Mouse (Mus musculus) liver, embryonic 14.5 days (tissue): ENCODE results near the gene Grrp1. TPM values are rescaled to one million over a fixed set of nuclear protein-coding genes. Genes with fewer than 3 reads are reported as not detected.
"Not testable (repeated sequence)": the region's sequence is repeated elsewhere in the genome, so short reads cannot be mapped to it uniquely, and the experiment has no call there.

ENCODE experiments used
- ATAC-seq: fragments of 200-750 bp; cut with Nextera tagmentation; 2 replicates; pipeline ENCODE4 v1.8.0; 2017; ENCODE audit warnings: moderate number of reproducible peaks, mild to moderate bottlenecking, moderate library complexity; ENCODE audit not compliant: insufficient read depth
- DNase-seq, 3 experiments: peaks; one replicate each; pipeline ENCODE4 v3.0.0-alpha.2; 2012 to 2013; ENCODE audit warnings: low read depth in 3 of 3, low spot score in 3 of 3
- H3K27ac ChIP-seq: fragments of 300-500 bp; sonication (generic); 2 replicates; pipeline ENCODE4 v1.5.1; 2014; ENCODE audit warnings: moderate library complexity, mild to moderate bottlenecking, control low read depth, inconsistent platforms
- H3K27me3 ChIP-seq: fragments of 300-500 bp; sonication (generic); 2 replicates; pipeline ENCODE4 v1.6.1; 2014; ENCODE audit warnings: mild to moderate bottlenecking, low read length, moderate library complexity; ENCODE audit not compliant: control insufficient read depth, insufficient read depth
- H3K36me3 ChIP-seq: fragments of 300-500 bp; sonication (generic); replicated peaks from 2 replicates; pipeline ENCODE4 v1.6.1; 2014; ENCODE audit warnings: low read depth; ENCODE audit not compliant: control insufficient read depth, insufficient read depth
- H3K4me1 ChIP-seq, 2 experiments: fragments of 200-500 bp in 1 of 2; fragments of 300-500 bp in 1 of 2; sonication (generic) in 1 of 2; replicated peaks; 2 replicates each; pipeline ENCODE4 v1.6.1; 2012 to 2014; ENCODE audit warnings: antibody characterized with exemption in 1 of 2, inconsistent platforms in 1 of 2, low read length in 1 of 2; ENCODE audit not compliant: control insufficient read depth in 2 of 2, insufficient read depth in 2 of 2
- H3K4me2 ChIP-seq: fragments of 300-500 bp; sonication (generic); 2 replicates; pipeline ENCODE4 v1.6.1; 2014; ENCODE audit warnings: low read depth, mild to moderate bottlenecking, control low read depth, moderate library complexity
- H3K4me3 ChIP-seq, 2 experiments: fragments of 200-500 bp in 1 of 2; fragments of 300-500 bp in 1 of 2; sonication (generic) in 1 of 2; 2 replicates each; pipeline ENCODE4 v1.5.1; 2012 to 2014; ENCODE audit warnings: low read depth in 2 of 2, low read length in 2 of 2, mild to moderate bottlenecking in 2 of 2, control low read depth in 1 of 2, inconsistent platforms in 1 of 2, moderate library complexity in 1 of 2; ENCODE audit not compliant: insufficient read depth in 1 of 2
- H3K9ac ChIP-seq: fragments of 300-500 bp; sonication (generic); replicated peaks from 2 replicates; pipeline ENCODE4 v1.6.1; 2014; ENCODE audit warnings: mild to moderate bottlenecking, control low read depth, moderate library complexity
- H3K9me3 ChIP-seq: fragments of 300-500 bp; sonication (generic); 2 replicates; pipeline ENCODE4 v1.6.1; 2016; ENCODE audit warnings: low read length, mixed read lengths; ENCODE audit not compliant: control insufficient read depth
- CTCF ChIP-seq: IDR thresholded peaks from 2 replicates; pipeline ENCODE4 v1.5.1; 2016; ENCODE audit warnings: antibody characterized with exemption, low read depth, control low read depth
- EP300 ChIP-seq: IDR thresholded peaks from 2 replicates; pipeline ENCODE4 v1.6.1; 2016; ENCODE audit warnings: antibody characterized with exemption, low read depth
- WGBS: fragments of 180-500 bp; shearing (Covaris S2); extraction: QIAGEN DNeasy Blood & Tissue Kit; methylation state at CpG from one replicate; pipeline ENCODE4 v1.1.7; 2014; ENCODE audit not compliant: insufficient replicate concordance; 5-methylcytosine and 5-hydroxymethylcytosine counted together
- polyA plus RNA-seq, 2 experiments: library from polyadenylated mRNA; depleted of rRNA in 1 of 2; stranded (reverse) in 1 of 2; unstranded in 1 of 2; fragments of >200 nt; fragmentation: Nextera tagmentation in 1 of 2; extraction: Ambion mirVana in 1 of 2; gene quantifications; 2 replicates each; pipeline versions ENCODE4 v1.2.1 to v1.2.3; 2012 to 2014

Grrp1 gene
- polyA plus RNA-seq, 2 experiments = 0.55 to 0.77 TPM

- TF ChIP-seq EP300 = no peak
- TF ChIP-seq CTCF = no peak
- no peak overlapping the region for H3K4me2 ChIP-seq
- no peaks in the 10 kb centered on the region for H3K36me3 ChIP-seq
- H3K27me3 ChIP-seq = no peaks in the 10 kb centered on the region
- no peak overlapping the region for H3K9ac ChIP-seq
- no peak for ATAC-seq
- no peak overlapping the region for H3K27ac ChIP-seq
- DNase-seq = no peak
- WGBS = 78% methylated on average over 8 of the region's 8 CpGs
- no peaks in the 10 kb centered on the region for H3K4me1 ChIP-seq
- no peaks in the 10 kb centered on the region for H3K9me3 ChIP-seq
- no peak overlapping the region for H3K4me3 ChIP-seq
These were observed 43.5 kb upstream of the Grrp1 start for GRCm38 (mm10) chr4:134297369-134297768.

GRCm38 (mm10) chr4:134296523-134296922, 42.6 kb upstream of the Grrp1 start:
- 73% methylated on average over 4 of the region's 4 CpGs for WGBS

GRCm38 (mm10) chr4:134296096-134296495, 42.2 kb upstream of the Grrp1 start:
- H3K9ac ChIP-seq, H3K9me3 ChIP-seq, DNase-seq, ATAC-seq, H3K4me1 ChIP-seq, H3K27ac ChIP-seq, H3K27me3 ChIP-seq, H3K4me2 ChIP-seq, H3K4me3 ChIP-seq, H3K36me3 ChIP-seq: not testable (repeated sequence)
- 64% methylated on average over 4 of the region's 4 CpGs for WGBS

More at GRCm38 (mm10) chr4:134296523-134296922, 42.6 kb upstream of the Grrp1 start:
- peak; percentile 20; the same call in 1 of the 2 replicates for TF ChIP-seq CTCF
- TF ChIP-seq EP300 = no peak
- H3K36me3 ChIP-seq = no peaks in the 10 kb centered on the region
- no peak overlapping the region for H3K9ac ChIP-seq
- H3K4me2 ChIP-seq = no peak overlapping the region
- H3K27me3 ChIP-seq = no peaks in the 10 kb centered on the region
- ATAC-seq = no peak
- DNase-seq = no peak
- no peaks in the 10 kb centered on the region for H3K9me3 ChIP-seq
- H3K4me1 ChIP-seq = no peaks in the 10 kb centered on the region
- H3K27ac ChIP-seq = no peak overlapping the region
- no peak overlapping the region for H3K4me3 ChIP-seq

GRCm38 (mm10) chr4:134293692-134294163, 39.8 kb upstream of the Grrp1 start:
- ATAC-seq = no peak
- no peaks in the 10 kb centered on the region for H3K36me3 ChIP-seq
- WGBS = 40% methylated on average over 9 of the region's 9 CpGs
- no peaks in the 10 kb centered on the region for H3K9me3 ChIP-seq
- H3K27ac ChIP-seq = no peak overlapping the region
- H3K4me2 ChIP-seq = no peak overlapping the region
- H3K4me3 ChIP-seq = no peak overlapping the region
- DNase-seq = no peak
- no peaks in the 10 kb centered on the region for H3K27me3 ChIP-seq
- TF ChIP-seq EP300 = no peak
- TF ChIP-seq CTCF = no peak
- H3K9ac ChIP-seq = no peak overlapping the region
- peaks cover 0 to 2% of the 10 kb centered on the region in 2 experiments; a peak in 1 of 4 replicates for H3K4me1 ChIP-seq

GRCm38 (mm10) chr4:134293061-134293691, 39.3 kb upstream of the Grrp1 start:
- Histone ChIP-seq H3K4me3 (no peak overlapping the region), H3K27ac (no peak overlapping the region), H3K36me3 (no peaks in the 10 kb centered on the region), H3K27me3 (no peaks in the 10 kb centered on the region), H3K9me3 (no peaks in the 10 kb centered on the region), H3K4me1 (peaks cover 4 to 8% of the 10 kb centered on the region in 2 experiments), H3K9ac (no peak overlapping the region), H3K4me2 (no peak overlapping the region)
- TF ChIP-seq EP300 (no peak), CTCF (no peak)
- ATAC-seq = no peak
- WGBS = 56% methylated on average over 18 of the region's 18 CpGs
- DNase-seq = no peak
